Mouse (Mus musculus): ENCODE measurements around the gene Klhl7.

- no peak for TF ChIP-seq CTCF (IDR thresholded peaks at IDR 0.05; ENCODE audit: low read depth, low read length)
- TF ChIP-seq GATA1 (IDR thresholded peaks at IDR 0.05; ENCODE audit: borderline replicate concordance, low read length) = no peak
- TF ChIP-seq TAL1 (conservative IDR thresholded peaks at IDR 0.05; ENCODE audit: low read depth, low read length) = no peak
- no peak for TF ChIP-seq POLR2AphosphoS5 (IDR thresholded peaks at IDR 0.05; ENCODE audit: insufficient replicate concordance, low read depth, low read length)
- TF ChIP-seq GATA2 (IDR thresholded peaks at IDR 0.05; ENCODE audit: borderline replicate concordance, low read depth, low read length) = no peak
Observed at GRCm38 (mm10) chr5:24063034-24063433, 37.4 kb upstream of the Klhl7 start.
